Mouse (Mus musculus) T-helper 2 cell (primary cell): ENCODE results near the gene Phlpp1.

Experiments
- in situ Hi-C: fragments of 300-600 bp; cut with MboI, MseI; formaldehyde crosslinking; loops from one replicate; pipeline ENCODE4 v1.15.1; 2025; ENCODE audit warnings: high pct_unique_total_duplicates

Phlpp1 gene

DNA sequence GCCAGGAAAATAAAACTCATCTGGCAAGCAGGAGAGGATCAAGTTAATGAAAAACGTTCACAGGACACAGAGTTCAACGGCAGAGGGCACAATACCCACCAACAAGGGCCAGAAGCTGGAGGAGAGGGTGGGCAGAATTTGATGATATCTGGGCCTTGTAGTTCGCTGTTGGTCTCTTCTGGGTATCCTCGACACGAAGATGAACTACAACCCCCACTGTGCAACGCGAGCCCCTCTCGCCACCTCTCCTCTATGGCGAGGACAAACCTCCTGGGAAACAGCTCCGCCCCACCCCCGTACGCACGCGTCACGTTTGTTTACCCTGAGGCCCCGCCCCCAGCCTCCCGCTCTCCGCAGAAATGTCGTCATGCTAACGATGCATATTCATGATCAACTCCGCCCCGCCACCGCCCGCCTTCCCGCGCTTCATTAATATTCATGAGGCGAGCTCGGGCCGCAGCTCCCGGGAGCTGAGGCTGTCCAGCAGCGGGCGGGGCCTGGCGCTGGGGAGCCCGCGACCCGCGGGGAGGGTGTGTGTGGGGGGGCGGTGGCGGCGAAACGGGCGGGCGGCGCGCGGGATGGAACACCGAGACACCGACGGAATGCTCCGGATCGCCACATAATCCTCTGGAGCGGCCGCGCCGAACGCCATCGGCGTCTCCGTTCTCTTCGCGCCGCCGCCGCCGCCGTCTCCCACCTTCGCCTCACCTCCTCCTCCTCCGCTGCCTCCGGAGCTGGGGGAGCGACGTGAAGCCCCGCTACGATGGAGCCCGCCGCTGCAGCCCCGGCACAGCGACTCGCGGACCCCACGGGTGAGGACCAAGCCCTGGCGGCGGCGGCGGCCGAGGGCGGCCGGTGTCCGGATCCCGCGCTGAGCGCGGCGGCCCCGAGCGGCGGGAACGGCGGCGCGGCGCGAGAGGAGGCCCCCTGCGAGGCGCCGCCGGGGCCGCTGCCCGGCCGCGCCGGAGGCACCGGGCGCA, at the start of gene Phlpp1:
Phlpp1 (plus strand) TSS at position 512 of the 980 bp plus-strand sequence.
- in situ Hi-C loops = no loop called here

DNA sequence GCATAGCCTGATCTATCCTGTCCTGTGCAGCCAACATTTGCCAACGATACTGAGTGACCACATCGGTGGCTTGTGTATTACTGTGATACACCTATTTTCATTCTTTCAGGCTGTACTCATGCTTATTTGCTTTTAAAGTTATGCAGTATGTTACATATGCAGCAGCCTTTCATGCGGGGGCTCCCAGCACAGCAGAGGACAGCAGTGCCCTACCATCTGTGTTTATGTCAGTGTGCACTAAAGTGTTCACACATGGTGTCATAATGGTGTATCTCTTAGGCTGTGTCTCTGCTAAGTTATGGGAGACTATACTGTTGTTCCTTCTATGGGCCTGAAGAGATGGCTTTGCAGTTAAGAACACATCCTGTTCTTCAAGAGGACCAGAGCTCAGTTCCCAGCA, 45.0 kb upstream of the Phlpp1 start:
- in situ Hi-C loops = no loop called here

DNA sequence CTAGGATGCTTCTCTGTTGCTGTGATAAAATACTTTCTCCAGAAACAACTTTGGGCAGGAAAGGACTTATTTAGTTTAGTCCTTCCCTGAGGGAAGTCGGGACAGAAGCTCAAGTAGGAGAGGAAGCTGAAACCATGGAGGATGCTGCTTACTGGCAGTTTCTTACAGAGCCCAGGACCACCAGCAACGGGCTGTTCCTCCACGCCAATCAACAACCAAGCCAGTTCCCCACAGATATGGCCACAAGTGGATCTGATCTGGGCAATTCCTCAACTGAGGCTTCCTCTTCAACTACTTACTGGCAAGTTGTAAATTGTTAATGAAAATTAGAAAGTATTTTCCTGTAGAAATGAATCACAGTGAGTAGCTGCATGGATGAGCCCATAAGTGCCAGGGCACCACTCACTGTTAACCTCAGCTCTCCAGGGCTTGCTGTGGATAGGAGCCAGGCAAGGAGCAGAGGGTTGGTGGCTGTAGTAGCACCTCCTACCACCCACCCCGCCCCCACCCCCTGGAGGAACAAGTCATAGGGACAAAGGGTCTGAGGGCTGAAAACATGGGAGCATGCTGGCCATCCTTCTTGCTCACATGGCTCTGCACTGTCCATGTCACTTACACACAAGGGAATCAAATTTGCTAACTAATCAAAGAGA, 39.7 kb upstream of the Phlpp1 start:
- in situ Hi-C loops = no loop called here

DNA sequence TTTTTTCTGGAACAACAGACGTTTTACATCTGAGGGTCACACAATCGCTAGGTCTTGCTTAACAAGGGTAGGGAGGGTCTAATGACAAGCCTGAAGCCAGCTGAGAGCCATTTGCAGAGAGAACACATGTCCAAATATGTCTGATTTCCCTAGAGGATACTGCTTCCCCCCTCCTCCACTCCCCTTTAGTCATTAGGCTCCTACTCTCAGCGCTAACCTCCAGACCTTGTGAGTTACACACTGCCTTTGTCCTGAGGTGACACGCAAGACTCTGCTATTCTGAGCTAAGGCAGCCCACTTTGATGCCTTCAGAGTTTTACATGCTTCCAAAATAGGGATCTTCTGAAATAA, 39.2 kb upstream of the Phlpp1 start:
- in situ Hi-C loops = no loop called here

DNA sequence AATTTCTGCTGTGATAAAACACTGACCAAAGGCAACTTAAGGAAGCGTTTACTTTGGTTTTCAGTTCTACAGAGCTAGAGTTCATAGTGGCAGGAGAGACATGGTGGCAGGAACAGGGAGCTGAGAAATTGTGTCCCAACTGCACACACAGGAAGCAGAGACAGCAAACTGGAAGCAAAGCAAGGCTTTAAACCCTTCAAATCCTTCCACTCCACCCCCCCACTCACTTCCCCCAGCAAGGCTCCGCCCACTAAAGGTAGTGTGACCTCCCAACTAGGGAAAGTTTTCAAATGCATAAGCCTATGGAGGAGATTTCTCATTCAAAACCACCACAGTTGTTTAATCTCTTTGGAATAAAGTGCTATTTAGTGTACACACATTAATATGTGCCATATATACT, 32.9 kb upstream of the Phlpp1 start:
- in situ Hi-C loops = no loop called here

DNA sequence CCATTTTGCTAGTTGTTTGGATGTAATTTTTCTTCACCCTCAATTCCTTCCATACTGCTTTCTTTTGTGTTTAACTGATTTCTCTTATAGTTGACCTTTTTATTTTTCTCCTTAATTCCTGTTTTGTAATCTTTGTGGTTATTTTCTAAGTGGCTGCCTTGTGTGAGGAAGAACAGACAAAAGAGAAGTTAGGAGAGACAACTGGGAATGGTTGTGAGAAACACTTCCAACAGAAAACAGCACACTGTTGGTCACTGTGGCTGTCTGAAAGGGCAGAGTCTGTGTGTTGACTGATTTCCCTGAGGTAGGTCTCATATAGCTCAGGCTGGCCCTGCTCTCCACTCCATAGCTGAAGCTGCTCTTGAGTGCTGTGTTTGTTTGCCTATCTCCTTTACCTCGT, 32.4 kb upstream of the Phlpp1 start:
- in situ Hi-C loops = no loop called here

DNA sequence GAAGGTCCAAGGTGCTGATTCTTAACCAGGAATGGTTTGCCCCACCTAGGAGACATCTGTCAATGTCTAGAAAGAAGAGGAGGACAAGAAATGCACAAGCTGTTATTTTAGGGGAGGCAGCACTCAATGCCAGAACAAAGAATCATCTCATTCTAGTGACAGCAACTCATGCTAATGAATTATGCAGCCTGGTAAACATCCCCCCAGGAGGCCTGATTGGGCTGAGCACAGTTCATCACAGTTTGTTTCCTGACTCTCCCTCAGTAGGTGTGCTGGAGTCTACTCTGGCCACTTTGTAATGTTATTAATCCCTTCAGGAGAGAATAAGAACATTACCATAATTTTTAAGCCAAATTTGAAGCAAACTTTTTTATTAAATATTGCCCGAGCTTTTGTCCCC, 29.5 kb upstream of the Phlpp1 start:
- in situ Hi-C loops = no loop called here

DNA sequence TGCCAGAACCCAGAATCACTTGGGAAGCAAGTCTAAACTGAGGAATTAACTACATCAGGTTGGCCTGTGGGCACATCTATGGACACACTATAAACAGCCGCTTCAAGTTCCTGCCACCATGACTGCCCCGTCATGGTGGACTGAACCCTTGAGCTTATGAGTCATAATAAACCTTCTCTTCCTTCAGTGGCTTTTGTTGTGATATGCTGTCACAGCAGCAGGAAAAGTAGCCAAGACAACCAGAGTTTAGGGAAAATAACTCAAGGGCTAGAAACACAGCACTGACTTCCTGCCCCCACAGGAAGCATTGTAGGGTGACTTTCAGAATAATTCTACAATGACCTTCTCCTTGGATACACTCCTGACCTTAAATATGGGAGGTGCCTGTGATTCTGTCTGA, 27.0 kb upstream of the Phlpp1 start:
- in situ Hi-C loops = no loop called here

DNA sequence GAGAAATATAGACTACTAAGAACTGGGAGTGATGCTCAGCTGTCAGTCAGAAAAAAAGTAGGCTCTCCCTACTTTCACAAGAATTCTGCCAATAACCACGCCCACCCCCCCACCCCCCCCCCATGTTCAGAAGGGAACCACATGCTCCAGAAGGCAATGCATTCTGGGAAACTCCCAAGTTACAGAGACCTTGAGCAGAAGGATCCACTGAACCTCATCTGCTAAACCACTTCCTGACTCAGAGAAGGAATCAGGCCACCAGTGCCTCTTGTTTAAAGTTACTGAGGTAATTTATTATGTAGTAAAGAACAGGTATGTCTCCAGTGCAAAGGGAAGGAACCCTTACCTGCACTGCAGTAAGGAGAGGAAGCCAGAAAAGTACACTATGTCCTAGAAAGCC, 26.5 kb upstream of the Phlpp1 start:
- in situ Hi-C loops = no loop called here

DNA sequence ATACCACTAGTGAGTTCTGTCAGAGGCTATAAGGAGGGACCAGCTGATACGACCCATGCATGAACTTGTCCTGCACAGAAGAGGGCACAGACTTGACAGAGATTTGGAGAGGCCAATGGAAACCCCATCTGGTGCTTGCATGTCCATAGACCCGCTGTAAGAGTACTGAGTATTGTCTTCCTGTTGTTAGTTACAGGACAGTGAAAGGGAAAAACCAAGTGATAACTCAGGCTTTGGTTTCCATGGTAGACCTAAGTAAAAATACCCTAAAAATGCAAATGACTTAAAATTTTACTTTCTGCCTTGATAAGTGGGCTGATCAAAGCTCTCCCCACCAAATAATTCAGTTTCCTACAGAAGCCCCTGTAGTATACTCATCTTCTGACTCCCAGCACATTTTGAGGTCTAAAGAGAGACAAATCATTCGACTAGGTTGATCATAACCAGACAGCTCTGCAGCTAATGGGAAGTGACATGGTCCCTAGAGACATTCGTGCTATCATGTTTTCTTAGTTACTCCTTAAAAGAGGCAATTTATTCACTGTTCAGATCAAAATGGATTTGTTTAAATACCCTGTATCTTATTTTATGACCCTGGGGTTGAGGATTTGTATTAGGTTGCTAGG, 25.9 kb upstream of the Phlpp1 start:
- in situ Hi-C loops = no loop called here

DNA sequence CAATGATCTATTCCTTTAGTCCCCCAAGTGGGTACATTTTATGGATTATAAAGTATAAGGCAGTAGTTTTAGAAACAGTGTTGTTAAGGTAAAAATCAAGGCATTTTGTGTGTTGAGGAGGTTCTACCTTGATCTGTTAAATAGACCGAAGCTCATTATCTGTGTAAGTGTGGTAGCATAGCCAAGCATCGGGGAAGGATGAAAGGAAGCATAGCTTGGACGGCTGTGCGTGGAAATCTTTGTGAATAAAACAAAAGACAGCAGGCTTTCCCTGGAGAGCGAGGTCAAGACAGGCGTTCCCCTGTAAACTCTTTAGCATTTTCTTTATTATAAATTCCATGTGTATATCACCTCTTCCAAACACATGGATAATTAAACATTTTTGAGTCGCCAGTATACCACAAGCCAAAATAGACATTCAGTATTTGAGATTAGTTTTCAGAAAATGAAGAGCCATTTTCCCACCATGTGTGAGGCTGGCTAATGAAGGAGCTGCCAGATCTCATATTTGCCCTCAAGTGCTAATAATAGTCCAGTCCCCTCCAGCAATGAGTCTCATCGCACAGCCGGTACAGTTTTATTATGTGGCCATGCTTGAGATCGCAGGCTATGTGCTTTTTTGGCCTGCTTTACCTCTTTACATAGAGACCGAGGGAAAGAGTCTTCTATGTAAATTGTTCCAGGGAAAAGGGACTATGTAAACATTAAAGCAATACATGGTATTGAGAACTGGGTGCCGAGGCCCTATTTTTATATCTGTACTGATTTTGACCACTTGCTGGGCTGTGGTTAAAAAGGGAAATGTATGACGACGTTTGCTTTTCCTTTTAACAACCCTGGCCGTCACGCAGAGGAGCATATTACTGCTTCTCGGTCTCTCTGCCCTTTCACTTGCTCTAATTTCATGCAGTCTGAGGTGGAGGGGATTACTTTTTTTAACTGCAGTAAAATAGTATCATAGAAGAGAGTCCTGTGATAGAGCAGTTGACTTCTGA, 22.9 kb upstream of the Phlpp1 start:
- in situ Hi-C loops = no loop called here

DNA sequence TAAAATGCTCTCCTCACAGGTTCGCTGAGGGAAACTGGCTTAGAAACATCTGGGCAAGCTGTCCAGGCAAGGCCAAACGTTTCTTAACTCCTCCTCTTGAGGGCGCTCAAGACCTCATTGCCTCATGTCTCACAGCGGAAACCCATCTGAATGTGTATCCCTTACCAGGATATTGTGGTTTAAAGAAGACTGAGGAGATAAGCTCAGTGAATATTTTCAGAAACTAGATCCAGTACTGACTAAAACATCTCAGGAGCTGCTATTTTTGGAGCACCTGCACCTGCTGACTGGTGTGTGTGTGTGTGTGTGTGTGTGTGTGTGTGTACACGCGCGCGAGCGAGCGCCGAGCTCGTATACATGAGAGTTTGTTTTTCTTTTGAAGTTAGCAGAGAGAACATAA, 19.7 kb upstream of the Phlpp1 start:
- in situ Hi-C loops = loop anchor here (5.0 kb wide), 1 partner anchor 85 kb away; no protein-coding TSS in a partner anchor

DNA sequence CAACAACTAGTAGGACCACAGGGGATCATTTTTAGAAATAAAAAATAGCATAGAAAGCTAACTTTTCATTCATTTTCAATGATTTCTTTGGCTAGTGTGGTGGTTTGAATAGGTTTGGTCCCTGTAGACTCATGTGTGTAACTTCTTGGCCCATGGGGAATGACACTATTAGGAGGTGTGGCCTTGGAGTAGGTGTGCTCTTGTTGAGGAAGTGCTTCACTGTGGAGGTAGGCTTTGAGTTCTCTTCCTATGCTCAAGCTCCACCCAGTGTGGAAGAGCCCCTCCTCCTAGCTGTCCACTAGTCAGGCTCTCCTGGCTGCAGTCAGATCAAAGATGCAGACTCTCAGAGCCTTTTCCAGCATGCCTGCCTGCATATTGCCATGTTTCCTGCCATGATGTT, 18.8 kb upstream of the Phlpp1 start:
- in situ Hi-C loops = loop anchor here (5.0 kb wide), 1 partner anchor 85 kb away; no protein-coding TSS in a partner anchor

DNA sequence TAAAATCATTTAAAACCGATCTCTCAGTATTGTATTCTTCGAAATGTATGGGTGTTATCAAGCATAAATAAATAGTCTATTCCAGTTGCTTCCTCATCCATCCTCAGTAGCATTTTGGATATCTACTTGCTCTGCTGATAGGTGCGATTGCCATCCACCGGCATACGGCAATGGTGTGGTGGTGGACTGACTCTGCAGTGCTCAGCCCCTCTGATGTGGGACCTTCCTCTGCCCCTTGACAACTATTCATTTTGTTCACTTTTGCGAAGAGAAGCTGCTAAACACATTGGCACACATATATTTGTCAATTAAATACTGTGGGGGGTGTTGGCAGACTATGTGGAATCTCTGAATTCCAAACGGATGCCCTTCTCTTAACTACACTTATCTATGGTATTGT, 17.0 kb upstream of the Phlpp1 start:
- in situ Hi-C loops = loop anchor here (5.0 kb wide), 1 partner anchor 87 kb away; no protein-coding TSS in a partner anchor

DNA sequence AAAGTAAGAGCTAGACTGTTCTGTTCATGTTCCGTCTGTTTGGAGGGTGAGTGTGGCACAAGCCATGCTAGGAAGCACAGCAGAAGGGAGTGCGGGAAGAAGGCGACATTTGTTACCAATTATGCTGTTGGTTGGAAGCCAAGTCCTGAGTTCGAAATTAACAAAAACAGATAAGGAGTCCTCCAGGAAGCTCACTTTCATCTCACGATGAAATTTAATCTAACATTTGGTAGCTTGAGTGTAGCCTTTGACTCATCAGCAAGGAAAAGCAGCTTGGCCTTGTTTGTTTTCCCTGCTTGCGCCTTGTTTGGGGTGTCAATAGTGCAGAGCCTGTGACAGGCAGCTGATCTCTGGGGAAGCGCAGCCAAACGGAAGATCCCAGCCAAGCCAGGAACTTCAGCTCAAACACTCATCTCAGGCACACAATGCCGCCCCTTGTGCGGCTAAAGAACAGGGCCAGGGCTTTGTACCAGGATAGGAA, 16.4 kb upstream of the Phlpp1 start:
- in situ Hi-C loops = no loop called here

DNA sequence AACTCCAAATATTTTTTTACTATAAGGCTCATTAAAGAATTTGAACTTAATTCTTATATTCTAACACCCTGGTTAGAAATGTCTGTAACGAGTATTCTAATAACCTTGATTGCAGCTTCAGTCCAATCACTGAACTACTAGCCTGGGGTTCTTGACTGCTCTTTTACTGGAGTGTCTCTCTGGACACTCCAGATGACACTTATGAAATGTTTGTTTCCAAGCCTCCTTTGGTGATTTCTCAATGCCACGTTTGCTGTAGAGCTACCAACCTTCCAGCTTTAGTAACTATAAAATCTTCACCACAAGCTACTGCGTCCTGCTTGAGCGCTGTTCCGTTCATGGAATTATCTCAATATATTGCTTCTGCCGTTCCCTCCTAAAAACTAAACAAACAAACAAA, 15.8 kb upstream of the Phlpp1 start:
- in situ Hi-C loops = no loop called here

DNA sequence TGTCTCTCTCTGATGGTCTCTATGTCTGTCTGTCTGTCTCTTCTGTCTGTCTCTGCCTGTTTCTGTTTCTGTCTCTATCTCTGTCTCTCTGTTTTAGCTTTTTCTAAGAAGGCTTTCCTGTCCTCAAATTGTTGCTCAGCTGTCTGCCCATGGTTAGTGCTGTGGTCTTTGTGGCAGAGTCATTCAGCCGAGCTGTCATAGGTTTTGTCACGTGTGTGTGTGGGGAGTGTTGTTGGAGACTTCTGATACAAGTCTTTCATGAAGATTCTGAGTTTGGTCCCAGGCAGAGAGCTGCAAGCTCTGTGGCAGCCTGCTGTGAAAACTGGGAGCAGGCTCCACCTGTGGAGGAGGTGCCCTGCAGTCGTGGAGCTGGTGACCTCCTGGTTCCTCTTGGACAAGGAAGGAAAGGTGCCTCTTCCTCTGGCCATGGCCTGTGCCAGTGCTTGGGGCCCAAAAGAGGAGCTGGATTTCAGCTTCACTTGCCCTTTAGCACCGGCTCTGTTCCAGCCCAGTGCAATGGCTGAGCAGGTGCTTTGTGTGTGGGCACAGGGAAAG, 13.5 kb upstream of the Phlpp1 start:
- in situ Hi-C loops = no loop called here

DNA sequence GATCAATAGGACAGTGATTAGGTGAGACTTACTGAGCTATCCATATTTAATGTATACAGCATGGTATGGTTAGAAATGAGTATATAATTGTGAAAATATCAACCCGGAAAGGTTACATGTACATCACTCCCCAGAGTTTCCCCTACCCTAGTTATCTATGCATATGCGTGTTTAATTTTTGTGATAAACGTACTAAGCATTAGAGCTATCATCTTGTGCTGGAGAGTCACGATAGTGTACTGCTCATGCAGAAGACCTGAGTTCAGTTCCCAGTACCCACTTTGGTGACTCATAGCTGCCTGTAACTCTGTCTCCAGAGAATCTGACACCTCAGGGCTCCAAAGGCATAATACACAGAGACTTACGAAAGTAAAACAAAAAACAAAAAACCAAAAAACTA, 11.9 kb upstream of the Phlpp1 start:
- in situ Hi-C loops = loop anchor here (5.0 kb wide), 1 partner anchor 233 kb away; no protein-coding TSS in a partner anchor

DNA sequence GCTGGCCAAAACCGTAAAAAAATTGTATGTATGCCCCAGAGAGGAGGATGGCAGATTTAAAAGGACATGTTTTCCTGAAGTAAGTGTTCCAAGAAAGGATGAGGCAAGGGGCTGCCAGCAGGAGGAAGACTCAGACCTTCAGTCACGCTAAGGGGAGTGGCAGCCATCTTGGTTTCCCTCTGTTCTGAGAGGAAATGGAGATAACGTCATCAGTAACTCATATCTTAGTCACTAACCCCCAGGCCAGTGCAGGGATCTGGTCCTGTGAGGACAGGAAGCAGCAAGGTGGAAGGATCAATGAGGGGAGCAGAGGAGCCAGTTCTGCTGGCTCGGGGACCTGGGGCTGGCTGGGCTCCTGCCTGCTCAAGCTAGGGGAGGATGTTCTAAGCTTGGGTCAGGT, 10.6 kb upstream of the Phlpp1 start:
- in situ Hi-C loops = loop anchor here (5.0 kb wide), 1 partner anchor 231 kb away; no protein-coding TSS in a partner anchor

DNA sequence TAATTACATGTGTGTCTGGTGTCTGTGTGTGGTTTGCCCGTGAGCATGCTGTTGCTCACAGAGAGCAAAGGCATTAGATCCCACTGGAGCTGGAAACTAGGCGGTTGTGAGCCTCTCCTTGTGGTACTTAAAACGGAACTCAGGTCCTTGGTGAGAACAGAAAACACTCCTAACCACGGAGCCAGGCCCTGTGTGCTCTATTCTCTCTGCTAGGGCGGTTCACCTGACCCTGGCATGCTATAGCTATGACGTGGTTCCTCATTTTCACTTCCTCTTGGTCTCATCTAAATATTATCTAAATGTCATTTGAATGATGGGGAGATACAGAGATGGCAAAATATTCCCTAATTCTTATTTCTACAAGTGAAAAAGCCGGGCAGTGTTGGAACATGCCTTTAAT, 9.0 kb upstream of the Phlpp1 start:
- in situ Hi-C loops = loop anchor here (5.0 kb wide), 1 partner anchor 230 kb away; no protein-coding TSS in a partner anchor
